Mouse (Mus musculus) stomach, embryonic 14.5 days (tissue): ENCODE measurements around the gene Oas1a. TPM values are rescaled to one million over a fixed set of nuclear protein-coding genes. Genes with fewer than 3 reads are reported as not detected.
"Not testable (repeated sequence)": the region's sequence is repeated elsewhere in the genome, so short reads cannot be mapped to it uniquely, and the experiment has no call there.

ENCODE experiments used
- ATAC-seq: fragments of 200-750 bp; cut with Nextera tagmentation; 2 replicates; pipeline ENCODE4 v1.8.0; 2017; ENCODE audit warnings: low read depth, moderate TSS enrichment; ENCODE audit not compliant: insufficient number of reproducible peaks, insufficient read depth, low FRiP score
- H3K27ac ChIP-seq: fragments of 300-500 bp; sonication (generic); 2 replicates; pipeline ENCODE4 v1.5.1; 2014; ENCODE audit warnings: mild to moderate bottlenecking, low read length, moderate library complexity, mixed read lengths
- H3K27me3 ChIP-seq: fragments of 300-500 bp; sonication (generic); 2 replicates; pipeline ENCODE4 v1.6.1; 2014; ENCODE audit warnings: low read length, control low read depth, mixed read lengths; ENCODE audit not compliant: control insufficient read depth, insufficient read depth
- H3K36me3 ChIP-seq: fragments of 300-500 bp; sonication (generic); 2 replicates; pipeline ENCODE4 v1.6.1; 2014; ENCODE audit warnings: mild to moderate bottlenecking, control low read depth, low read length, moderate library complexity, mixed read lengths; ENCODE audit not compliant: control insufficient read depth, insufficient read depth
- H3K4me1 ChIP-seq: fragments of 300-500 bp; sonication (generic); 2 replicates; pipeline ENCODE4 v1.6.1; 2014; ENCODE audit warnings: low read length, control low read depth, mixed read lengths; ENCODE audit not compliant: control insufficient read depth, insufficient read depth
- H3K4me2 ChIP-seq: fragments of 300-500 bp; sonication (generic); replicated peaks from 2 replicates; pipeline ENCODE4 v1.6.1; 2014; ENCODE audit warnings: low read depth, low read length, control low read depth
- H3K4me3 ChIP-seq: fragments of 300-500 bp; sonication (generic); 2 replicates; pipeline ENCODE4 v1.5.1; 2014; ENCODE audit warnings: low read depth, low read length, control low read depth
- H3K9ac ChIP-seq: fragments of 300-500 bp; sonication (generic); replicated peaks from 2 replicates; pipeline ENCODE4 v1.6.1; 2014; ENCODE audit warnings: low read depth, mild to moderate bottlenecking, control low read depth, low read length, moderate library complexity, mixed read lengths
- H3K9me3 ChIP-seq: fragments of 300-500 bp; sonication (generic); 2 replicates; pipeline ENCODE4 v1.6.1; 2016; ENCODE audit warnings: low read depth, low read length, control low read depth; ENCODE audit not compliant: control insufficient read depth
- WGBS: fragments of 180-500 bp; shearing (Covaris S2); extraction: QIAGEN DNeasy Blood & Tissue Kit; methylation state at CpG from one replicate; pipeline ENCODE4 v1.1.7; 2014; 5-methylcytosine and 5-hydroxymethylcytosine counted together
- polyA plus RNA-seq: library from polyadenylated mRNA; unstranded; fragments of >200 nt; fragmentation: Nextera tagmentation; extraction: Ambion mirVana; gene quantifications from 2 replicates; pipeline ENCODE4 v1.2.1, GENCODE M21; 2014

The Oas1a gene
- polyA plus RNA-seq, 1 experiment from 2014 or later = 2.2 TPM

DNA sequence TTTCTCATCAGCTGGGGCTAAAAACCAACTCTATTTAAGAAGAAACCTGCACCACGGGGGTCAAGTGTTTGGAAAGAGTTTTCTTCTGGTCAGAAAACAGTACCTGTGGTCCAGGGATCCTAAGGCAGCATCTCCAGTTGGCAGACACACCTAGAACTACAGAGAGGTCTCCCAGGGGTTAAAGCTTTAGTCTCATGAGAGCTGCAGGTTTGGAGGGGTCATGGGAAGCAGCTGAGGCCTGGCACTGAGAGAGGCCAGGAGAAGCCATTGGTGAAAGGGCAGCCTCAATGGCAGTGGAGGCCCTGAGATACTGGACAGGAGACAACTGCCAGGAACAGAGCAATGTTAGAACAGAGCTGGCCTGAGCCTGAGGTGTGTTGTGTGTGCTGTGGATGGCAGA, 6.7 kb downstream of the Oas1a start:
- Histone ChIP-seq H3K4me3 (no peak overlapping the region), H3K36me3 (no peaks in the 10 kb centered on the region), H3K27me3 (no peaks in the 10 kb centered on the region), H3K4me2 (no peak overlapping the region), H3K9ac (no peak overlapping the region), H3K27ac (no peak overlapping the region), H3K4me1 (no peaks in the 10 kb centered on the region), H3K9me3 (no peaks in the 10 kb centered on the region)
- no peak for ATAC-seq
- WGBS = 54% methylated on average over 1 of the region's 1 CpGs

DNA sequence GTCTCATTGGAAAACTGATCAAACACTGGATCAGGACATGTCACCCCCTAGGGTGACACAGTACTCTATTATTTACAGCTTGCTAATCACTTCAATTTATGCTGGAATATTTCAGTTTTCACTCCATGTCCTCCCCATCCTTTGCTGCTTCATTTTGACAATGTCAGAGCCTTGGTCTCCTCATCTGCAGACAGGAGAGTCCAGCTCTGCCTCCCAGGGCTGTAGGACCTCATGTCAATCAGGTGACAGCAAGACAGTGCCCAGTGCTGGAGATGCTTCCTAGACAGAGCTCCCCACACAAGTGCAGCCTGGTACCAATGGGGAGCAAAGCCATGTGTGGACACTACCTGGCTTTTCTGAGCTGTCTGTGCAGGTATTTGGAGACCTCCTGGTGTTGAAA, 8.6 kb downstream of the Oas1a start:
- Histone ChIP-seq H3K4me2 (no peak overlapping the region), H3K27ac (no peak overlapping the region), H3K36me3 (no peaks in the 10 kb centered on the region), H3K9me3 (no peaks in the 10 kb centered on the region), H3K4me3 (no peak overlapping the region), H3K4me1 (no peaks in the 10 kb centered on the region), H3K9ac (no peak overlapping the region), H3K27me3 (no peaks in the 10 kb centered on the region)
- no peak for ATAC-seq

DNA sequence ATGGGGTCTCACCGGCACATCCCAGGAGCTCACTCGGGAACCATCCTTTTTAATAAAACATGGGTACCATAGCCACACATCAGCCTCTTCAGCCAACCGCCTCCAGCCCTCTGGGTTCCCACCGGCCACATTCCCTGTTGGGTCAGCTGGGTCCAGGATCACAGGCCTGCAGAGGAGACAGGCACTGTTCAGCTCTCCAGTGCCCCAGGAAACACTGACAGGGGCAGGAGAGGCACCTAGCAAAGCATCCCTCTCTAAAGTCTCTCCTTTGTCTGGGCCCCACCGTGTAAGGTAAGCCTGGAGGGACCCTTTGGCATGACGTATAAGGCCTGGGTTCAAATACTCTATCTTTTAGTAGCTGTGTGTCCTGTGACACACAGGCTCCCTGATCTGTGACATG, 9.0 kb downstream of the Oas1a start:
- WGBS = 83% methylated on average over 6 of the region's 6 CpGs
- Histone ChIP-seq H3K9ac (no peak overlapping the region), H3K27ac (no peak overlapping the region), H3K27me3 (no peaks in the 10 kb centered on the region), H3K4me2 (no peak overlapping the region), H3K4me3 (no peak overlapping the region), H3K4me1 (no peaks in the 10 kb centered on the region), H3K9me3 (no peaks in the 10 kb centered on the region), H3K36me3 (no peaks in the 10 kb centered on the region)
- no peak for ATAC-seq

DNA sequence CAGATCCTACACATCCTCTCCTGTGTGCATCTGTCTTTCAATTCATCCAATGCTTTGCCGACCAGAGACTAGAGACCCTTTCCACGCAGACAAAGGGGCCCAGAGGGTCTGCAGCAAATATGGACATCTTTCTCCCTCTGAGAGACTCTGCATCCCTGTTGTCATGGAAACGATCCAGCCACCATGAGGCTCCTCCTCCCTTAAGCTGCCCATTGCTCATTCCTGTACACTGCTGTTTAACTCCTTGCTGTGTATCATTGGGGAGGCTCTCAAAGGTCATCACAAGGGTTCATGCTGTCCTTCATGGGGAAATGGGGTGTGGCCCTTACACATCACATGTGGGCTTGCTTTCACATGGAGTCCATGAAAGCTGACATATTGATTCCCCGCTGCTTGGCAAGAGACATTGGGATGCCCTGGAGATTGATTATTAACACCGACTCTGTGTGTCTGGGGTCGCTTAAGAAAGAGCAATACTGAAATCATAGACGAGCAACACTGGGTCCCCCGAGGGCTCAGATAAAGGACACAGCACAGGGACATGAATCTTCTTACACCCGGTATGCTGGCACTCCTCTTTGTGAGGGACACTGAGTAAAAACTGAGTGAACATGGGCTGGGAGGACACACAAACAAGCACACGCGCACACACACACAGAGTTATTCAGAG, 12.0 kb downstream of the Oas1a start:
- Histone ChIP-seq H3K27ac (no peak overlapping the region), H3K4me3 (no peak overlapping the region), H3K4me1 (no peaks in the 10 kb centered on the region), H3K4me2 (no peak overlapping the region), H3K9ac (no peak overlapping the region), H3K27me3 (no peaks in the 10 kb centered on the region), H3K36me3 (no peaks in the 10 kb centered on the region), H3K9me3 (no peaks in the 10 kb centered on the region)
- ATAC-seq = no peak
- WGBS = 87% methylated on average over 11 of the region's 11 CpGs

DNA sequence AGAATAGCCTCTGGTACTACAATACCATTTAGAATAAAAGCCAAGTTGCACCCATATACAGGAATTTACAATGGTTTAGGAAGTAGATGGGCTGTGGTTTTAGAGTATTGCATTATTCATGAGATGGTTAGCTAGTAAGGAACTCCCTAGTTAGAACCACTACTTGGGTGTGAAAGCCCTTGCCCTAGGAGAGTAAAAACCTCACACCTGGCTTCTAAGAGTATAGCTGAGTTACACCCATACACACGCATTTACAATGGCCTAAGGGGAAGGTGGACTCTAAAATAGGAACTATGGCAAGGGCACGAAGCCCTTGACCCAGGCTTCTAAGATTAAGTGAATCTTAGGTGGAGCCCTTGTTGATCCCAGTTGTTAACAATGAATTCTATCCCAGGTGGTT, 12.6 kb downstream of the Oas1a start:
- ATAC-seq, H3K36me3 ChIP-seq, H3K4me2 ChIP-seq, H3K9me3 ChIP-seq, H3K4me1 ChIP-seq, H3K27ac ChIP-seq, H3K27me3 ChIP-seq, H3K9ac ChIP-seq, H3K4me3 ChIP-seq: not testable (repeated sequence)
- 65% methylated on average over 2 of the region's 2 CpGs for WGBS

DNA sequence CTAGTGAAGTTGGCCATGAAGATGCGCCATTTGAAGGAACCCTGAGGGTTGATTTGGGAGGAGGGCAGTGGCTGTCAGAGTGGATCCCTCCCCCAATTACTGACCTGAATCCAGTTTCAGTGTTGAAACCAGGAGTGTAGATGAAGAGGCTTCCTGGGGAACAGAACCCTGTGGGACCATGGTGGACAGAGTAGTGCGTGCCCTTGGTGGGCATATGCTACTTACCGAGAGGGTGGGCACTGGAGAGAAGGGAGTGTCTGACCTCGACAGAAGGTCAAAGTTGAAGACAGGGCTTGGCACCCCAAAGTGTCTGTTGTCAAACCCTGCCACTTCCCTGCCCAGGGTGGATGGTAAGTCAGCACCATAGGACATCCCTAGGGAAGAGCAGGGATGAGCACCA, 13.5 kb downstream of the Oas1a start:
- H3K9me3 ChIP-seq, H3K27ac ChIP-seq, H3K9ac ChIP-seq, ATAC-seq, H3K4me2 ChIP-seq, H3K36me3 ChIP-seq, H3K4me1 ChIP-seq, H3K4me3 ChIP-seq, H3K27me3 ChIP-seq: not testable (repeated sequence)
- WGBS = 93% methylated on average over 4 of the region's 4 CpGs

DNA sequence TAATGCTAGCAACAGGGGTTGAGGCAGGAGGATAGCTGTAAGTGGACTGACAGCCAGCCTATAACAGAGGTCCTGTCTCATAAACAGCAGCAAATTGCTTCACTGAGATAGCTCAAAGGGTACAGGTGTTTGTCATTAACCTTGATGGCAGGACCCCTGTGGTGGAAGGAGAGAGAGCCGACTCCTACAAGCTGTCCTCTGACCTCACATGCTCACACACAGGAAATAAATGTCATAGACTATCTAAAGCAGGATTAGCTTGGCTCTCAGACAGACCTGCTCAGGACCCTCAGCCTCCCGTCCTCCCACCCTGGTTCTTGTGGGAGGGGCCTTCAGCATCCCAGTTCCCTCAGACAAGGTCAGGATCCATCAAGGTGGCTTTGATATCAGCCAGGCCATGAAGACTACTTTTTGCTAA, 15.1 kb downstream of the Oas1a start:
- H3K27ac ChIP-seq = no peak overlapping the region
- no peaks in the 10 kb centered on the region for H3K36me3 ChIP-seq
- no peak overlapping the region for H3K9ac ChIP-seq
- H3K27me3 ChIP-seq = no peaks in the 10 kb centered on the region
- H3K4me1 ChIP-seq = no peaks in the 10 kb centered on the region
- WGBS = 68% methylated on average over 2 of the region's 2 CpGs
- H3K4me3 ChIP-seq = no peak overlapping the region
- no peak overlapping the region for H3K4me2 ChIP-seq
- no peaks in the 10 kb centered on the region for H3K9me3 ChIP-seq
- no peak for ATAC-seq

DNA sequence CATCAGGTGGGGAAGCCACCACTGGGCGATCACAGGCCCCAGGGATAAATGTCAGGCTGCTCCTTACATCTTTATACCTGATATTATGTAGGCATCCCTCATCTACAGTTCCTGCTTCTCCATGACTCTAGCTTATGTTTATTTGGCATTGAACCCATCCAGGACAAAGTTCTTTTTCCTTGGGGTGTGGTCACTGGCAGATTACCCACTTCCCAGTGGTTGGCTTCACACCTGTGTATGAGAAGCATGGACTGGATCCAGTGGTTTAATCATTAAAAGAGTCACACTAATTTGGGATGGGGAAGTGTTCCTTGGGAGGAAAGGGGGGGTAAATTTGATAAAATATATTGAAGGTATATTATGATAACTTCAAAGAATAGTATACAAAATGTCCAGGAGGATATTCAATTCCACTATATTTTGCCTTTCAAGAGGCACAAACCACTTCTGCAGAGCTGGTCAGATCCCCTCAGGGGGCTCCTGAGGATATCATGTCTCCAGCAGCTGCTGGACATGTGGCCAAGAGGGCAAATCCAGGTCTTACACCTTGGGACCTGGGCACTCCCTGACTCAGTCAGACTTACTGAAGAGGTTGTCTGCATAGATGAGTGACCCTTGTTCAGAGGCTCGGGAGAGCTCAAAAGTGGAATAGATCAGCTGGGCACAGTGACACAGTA, 15.6 kb downstream of the Oas1a start:
- not testable (repeated sequence) for H3K4me1 ChIP-seq, H3K27ac ChIP-seq, H3K9me3 ChIP-seq, H3K4me2 ChIP-seq, H3K36me3 ChIP-seq, H3K9ac ChIP-seq, H3K4me3 ChIP-seq, H3K27me3 ChIP-seq, ATAC-seq
- WGBS = 71% methylated on average over 2 of the region's 2 CpGs

DNA sequence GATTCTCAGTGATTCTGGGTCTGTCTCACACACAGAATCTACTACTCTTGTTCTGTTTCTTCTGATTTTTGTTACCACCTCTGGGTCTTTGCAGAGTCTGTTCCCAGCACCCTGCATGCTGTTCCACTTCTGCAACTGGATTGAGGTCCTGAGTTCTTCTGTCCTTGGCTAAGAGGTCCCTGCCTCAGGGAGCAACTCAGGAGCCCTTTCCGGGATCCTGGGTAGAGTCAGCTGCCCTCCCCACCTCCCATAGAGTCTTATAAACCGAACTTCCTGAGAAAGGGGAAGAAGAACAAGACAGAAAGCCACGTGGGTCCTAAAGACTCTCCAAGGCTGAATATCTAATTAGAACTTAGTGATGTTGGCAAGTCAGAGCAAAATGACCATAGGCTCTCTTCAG, 16.3 kb downstream of the Oas1a start:
- Histone ChIP-seq H3K4me2 (no peak overlapping the region), H3K4me1 (no peaks in the 10 kb centered on the region), H3K9ac (no peak overlapping the region), H3K27me3 (no peaks in the 10 kb centered on the region), H3K9me3 (no peaks in the 10 kb centered on the region), H3K36me3 (no peaks in the 10 kb centered on the region), H3K27ac (no peak overlapping the region), H3K4me3 (no peak overlapping the region)
- 61% methylated on average over 3 of the region's 3 CpGs for WGBS
- ATAC-seq = no peak
